Mouse (Mus musculus) gastrocnemius, adult 8-10 months (tissue): ENCODE results near the gene Samhd1. TPM values are rescaled to one million over a fixed set of nuclear protein-coding genes. Genes with fewer than 3 reads are reported as not detected.

Experiments
- DNase-seq, 2 experiments: peaks; one replicate each; pipeline ENCODE4 v3.0.0; 2022; ENCODE audit warnings: low spot score in 2 of 2
- total RNA-seq, 4 experiments: library from RNA; stranded (reverse); gene quantifications; 2 replicates each; pipeline ENCODE4 v1.2.4; 2022

Samhd1 gene
- total RNA-seq, 4 experiments from 2014 or later = 12.6 to 17.7 (median 13.2) TPM

DNA sequence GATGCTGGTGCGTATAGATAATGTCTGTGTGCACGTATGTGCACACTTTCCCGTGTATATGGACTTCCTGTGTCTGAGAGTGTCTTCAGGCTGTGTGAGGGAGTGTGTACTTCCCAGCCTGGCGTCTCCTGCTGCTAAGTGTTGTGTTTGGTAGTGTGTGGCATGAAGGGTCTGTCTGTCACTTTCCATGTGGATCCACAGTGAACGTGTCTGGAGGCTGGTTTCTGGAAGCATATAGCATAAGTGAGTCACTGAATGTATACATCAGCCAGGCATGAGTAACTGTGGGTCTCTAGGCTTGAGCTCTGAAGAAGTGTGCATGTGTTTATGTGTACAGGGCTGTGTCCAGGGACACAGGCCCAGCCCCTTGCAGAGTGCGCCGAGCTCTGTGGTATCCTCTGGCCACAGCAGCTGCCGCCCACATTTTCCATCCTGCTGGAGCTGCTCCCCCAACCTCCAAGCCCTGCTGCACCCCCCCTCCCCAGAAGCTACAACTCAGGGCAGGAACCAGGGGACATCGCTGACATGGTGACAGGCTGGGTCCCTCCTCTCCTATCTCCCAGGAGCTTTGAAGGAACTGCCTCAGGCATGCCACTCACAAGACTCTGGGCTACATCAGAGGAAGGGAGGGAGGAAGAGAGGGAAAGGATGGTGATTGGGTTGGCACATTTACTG, 61.5 kb downstream of the Samhd1 start:
- DNase-seq = no peak

DNA sequence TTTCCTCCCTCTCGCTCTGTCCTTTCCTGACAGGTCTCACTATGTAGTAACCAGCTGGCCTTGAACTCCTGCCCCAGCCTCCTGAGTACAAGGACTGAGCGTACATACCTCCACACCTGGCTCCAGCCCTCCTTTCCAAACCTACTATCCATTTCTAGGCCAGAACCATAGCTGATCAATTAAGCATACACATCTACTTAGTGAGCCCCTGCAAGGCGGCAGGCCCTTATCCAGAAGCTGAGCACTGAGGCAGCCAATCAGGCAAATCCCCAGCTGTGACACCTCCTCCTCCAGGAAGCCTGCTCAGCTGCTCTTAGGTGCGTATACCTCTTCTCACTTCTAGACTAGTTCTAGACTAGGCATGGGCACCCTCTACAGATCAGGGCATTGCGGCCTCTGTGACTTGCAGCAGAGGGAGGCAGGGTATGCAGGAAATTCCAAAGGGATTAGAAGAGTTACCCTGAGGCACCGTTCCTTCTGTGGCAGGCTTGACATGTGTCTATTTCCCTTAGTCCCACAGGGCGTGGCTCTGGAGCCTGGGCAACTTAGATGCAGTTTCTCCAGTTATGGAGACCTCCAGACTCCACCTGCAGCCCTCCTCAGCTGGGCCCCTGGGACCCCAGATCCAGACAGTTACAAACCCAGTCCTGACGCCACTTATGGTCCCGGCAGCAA, 62.6 kb downstream of the Samhd1 start:
- no peak for DNase-seq

DNA sequence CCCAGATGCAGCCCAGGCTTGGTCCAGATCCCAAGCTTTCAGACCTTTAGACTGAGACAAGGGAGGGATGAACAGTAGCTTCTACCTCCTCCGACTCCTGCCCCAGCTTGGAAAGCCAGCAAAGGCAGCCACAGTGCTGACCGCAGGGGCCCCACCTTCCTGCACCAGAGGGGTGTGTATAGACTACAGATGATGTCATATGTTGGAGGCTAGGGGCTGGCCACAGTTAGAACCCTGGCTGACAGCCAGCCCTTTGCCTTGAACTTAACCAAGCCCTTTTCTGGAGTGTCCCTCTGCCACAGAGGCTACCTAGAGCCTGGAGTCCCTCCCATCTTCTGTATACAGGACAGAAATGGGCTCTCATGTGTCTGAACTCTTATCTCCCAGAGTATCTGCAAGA, 63.5 kb downstream of the Samhd1 start:
- peak; percentile 64 to 73 for DNase-seq

GRCm38 (mm10) chr2:157070365-157070764, 64.7 kb downstream of the Samhd1 start:
- DNase-seq = no peak

- no peak for DNase-seq
Measured at GRCm38 (mm10) chr2:157069755-157070315, 65.2 kb downstream of the Samhd1 start.

DNA sequence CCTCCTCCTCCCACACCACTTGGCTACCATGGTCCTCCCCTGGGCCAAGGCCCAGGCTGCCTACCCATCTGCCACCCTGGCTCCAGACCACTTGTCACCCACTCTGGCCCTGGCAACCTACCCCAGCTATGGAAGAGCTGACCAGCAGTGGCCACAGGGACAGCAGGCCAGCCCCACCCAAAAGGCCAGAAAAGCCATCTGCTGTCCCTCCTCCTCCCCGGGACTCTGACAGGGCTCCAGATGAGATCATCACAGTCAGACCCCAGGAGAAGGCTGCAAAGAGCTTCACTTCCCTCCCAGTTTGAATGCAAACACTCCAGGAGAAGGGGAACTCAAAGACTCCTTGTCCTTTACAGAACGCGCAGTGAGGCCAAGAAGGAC, 65.7 kb downstream of the Samhd1 start:
- no peak for DNase-seq

DNA sequence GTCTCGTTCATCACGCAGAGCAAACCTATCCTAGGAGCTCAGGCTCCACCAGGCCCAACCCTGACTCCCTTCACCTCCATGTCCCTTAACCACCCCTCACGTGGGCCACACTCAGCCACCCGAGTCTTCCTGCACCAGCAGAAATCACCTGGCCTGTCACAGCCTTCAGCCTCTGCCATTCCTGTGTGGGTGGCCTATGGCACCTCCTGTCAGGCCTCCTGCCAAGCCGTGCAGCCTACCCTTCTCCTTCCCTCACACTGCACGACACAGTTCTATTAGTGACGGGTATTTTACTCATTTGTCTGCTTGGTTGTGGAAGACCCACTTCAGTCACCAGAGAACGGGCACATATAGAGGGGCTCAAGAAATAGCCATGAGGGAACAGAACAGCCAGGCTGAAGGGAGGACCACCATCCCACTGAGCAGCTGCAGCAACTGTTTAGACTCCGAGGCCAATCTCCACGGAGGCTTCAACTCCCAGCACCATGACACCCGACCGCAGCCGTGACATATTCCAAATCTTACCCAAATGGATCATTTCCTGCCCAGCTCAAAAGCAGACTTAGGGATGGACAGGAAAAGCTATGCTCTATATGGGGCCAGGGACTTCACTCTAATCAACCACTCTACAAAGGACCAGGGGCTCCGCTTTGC, 66.2 kb downstream of the Samhd1 start:
- DNase-seq = no peak

- DNase-seq = no peak
Measured at GRCm38 (mm10) chr2:157066731-157067430, 68.2 kb downstream of the Samhd1 start.

DNA sequence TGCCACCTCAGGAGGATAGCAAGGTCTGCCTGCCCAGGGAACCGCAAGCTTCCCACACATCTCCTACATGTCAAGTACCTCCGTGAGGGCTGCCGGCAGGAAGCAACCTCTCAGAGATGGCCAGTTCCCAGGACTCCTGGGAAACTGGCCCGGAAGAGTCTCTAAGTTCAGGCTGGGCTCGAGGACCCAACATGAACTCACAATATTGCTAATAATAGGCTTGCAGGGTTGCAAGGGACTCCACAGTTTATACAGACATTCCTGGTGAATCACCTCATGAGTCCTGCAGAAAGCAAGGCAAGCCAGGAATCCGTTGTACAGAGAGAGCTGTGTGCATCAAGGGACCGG, 69.2 kb downstream of the Samhd1 start:
- no peak for DNase-seq

GRCm38 (mm10) chr2:157064978-157065878, 69.8 kb downstream of the Samhd1 start:
- DNase-seq = no peak

GRCm38 (mm10) chr2:157064136-157064535, 70.9 kb downstream of the Samhd1 start:
- no peak for DNase-seq

DNA sequence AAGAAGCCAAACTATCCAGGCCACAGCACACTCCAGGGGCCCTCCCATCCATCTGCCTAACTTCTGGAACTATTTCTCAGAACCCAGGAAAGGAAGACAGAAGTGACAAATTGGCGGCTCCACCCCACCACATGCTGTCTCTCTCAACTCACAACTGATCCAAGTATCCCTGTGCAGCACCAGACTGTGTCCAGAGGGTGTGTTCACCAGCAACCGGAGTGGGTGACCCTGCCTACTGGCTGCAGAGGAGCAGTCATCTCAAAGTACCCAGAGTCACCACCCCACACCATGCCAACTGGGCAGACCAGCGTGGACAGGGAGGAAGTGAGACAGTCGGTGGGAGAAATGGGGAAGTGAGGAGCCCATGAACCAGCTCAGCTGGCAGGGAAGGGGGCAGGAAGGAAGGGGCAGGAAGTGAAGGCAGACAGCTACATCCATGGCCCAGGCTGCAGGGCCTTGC, 71.8 kb downstream of the Samhd1 start:
- no peak for DNase-seq

GRCm38 (mm10) chr2:157060557-157061305, 74.3 kb downstream of the Samhd1 start:
- no peak for DNase-seq

- no peak for DNase-seq
Measured at GRCm38 (mm10) chr2:157060037-157060436, 75.0 kb downstream of the Samhd1 start.

DNA sequence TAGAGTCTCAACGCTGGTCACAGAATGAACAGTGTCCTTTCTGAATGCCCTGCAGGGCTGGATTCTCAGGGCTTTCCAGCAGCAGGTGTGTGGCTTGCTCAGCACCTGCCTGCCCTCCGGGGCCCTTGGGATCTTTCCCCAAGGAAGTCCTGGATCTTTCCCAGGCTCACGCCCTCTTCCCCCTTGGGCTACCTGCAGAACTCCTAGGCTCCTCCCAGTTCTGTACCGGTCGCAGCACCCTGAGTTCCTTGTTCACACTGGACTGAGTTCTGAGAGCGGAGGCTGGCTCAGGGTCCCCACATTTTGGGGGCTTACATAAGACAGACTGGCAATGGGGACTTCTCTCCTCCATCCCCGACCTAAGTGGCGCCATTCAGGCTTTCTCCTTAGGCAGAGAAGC, 75.9 kb downstream of the Samhd1 start:
- no peak for DNase-seq

- peak in 1 of 2 experiments; percentile 42 for DNase-seq
Measured at GRCm38 (mm10) chr2:157058342-157058998, 76.6 kb downstream of the Samhd1 start.

GRCm38 (mm10) chr2:157057758-157058157, 77.3 kb downstream of the Samhd1 start:
- DNase-seq = no peak

- no peak for DNase-seq
Measured at GRCm38 (mm10) chr2:157057186-157057585, 77.9 kb downstream of the Samhd1 start.

- DNase-seq = no peak
Measured at GRCm38 (mm10) chr2:157055721-157056120, 79.3 kb downstream of the Samhd1 start.
